Mouse (Mus musculus): ENCODE results near the gene Sbpl. TPM values are rescaled to one million over a fixed set of nuclear protein-coding genes. Genes with fewer than 3 reads are reported as not detected.
A peak's percentile ranks its signal among the peaks of the same experiment; 100 is the strongest.
"Not testable (repeated sequence)": the region's sequence is repeated elsewhere in the genome, so short reads cannot be mapped to it uniquely, and the experiment has no call there.

Gene Sbpl
- total and polyA plus RNA-seq, 3 experiments, result not detected

- peak; percentile 76 for DNase-seq
Measured at GRCm38 (mm10) chr17:23960084-23960738, 5.1 kb upstream of the Sbpl start.

- not testable (repeated sequence) for DNase-seq
Measured at GRCm38 (mm10) chr17:23950828-23951227, 4.2 kb downstream of the Sbpl start.

- DNase-seq, result no peak
Measured at GRCm38 (mm10) chr17:23949068-23949467, 6.0 kb downstream of the Sbpl start.

GRCm38 (mm10) chr17:23947486-23947885, 7.6 kb downstream of the Sbpl start:
- not testable (repeated sequence) for DNase-seq

GRCm38 (mm10) chr17:23941372-23941771, 13.7 kb downstream of the Sbpl start, which contains the start of gene Sbp:
Sbp (plus strand) TSS chr17:23941672.
- no peak for DNase-seq

GRCm38 (mm10) chr17:23931157-23931556, 23.9 kb downstream of the Sbpl start:
- DNase-seq, result no peak

- DNase-seq, result peak; percentile 76
Measured at GRCm38 (mm10) chr17:23925090-23925493, 30.0 kb downstream of the Sbpl start.

- DNase-seq, result peak; percentile 96
Measured at GRCm38 (mm10) chr17:23924531-23925007, 30.5 kb downstream of the Sbpl start.

- not testable (repeated sequence) for DNase-seq
Measured at GRCm38 (mm10) chr17:23917158-23917557, 37.9 kb downstream of the Sbpl start, which contains the start of gene Dcpp3. Dcpp3 (plus strand) TSS chr17:23917458.

Other genes starting within 250 kb of the Sbpl start
- gene 1520401A03Rik, start 232.5 kb downstream of the Sbpl start, total RNA-seq (2021), result 10 to 100 TPM in 1 of 2 experiments, 1 to 10 TPM in 1; 2.5 to 18.2 TPM
- gene 1520401A03Rik, start 232.5 kb downstream of the Sbpl start, polyA plus RNA-seq (2012; rRNA removed), result 1.8 and 2.4 TPM in 2 replicates
- 1 to 10 TPM; 2.8 to 2.9 TPM for gene Pkmyt1, start 228.9 kb downstream of the Sbpl start, total RNA-seq (2021)
- gene Pkmyt1, start 228.9 kb downstream of the Sbpl start, polyA plus RNA-seq (2012; rRNA removed), result 21.8 and 23.1 TPM in 2 replicates
- gene Paqr4, start 214.4 kb downstream of the Sbpl start, total RNA-seq (2021), result 10 to 100 TPM in 1 of 2 experiments, 1 to 10 TPM in 1; 7.6 to 17.6 TPM
- gene Paqr4, start 214.4 kb downstream of the Sbpl start, polyA plus RNA-seq (2012; rRNA removed), result 33.3 and 37.8 TPM in 2 replicates
- not detected for gene Kremen2, start 209.4 kb downstream of the Sbpl start, total RNA-seq (2021)
- 0.28 and 0.54 TPM in 2 replicates for gene Kremen2, start 209.4 kb downstream of the Sbpl start, polyA plus RNA-seq (2012; rRNA removed)
- 10 to 100 TPM; 61.8 to 85.0 TPM for gene Flywch1, start 183.7 kb downstream of the Sbpl start, total RNA-seq (2021)
- 45.8 and 49.3 TPM in 2 replicates for gene Flywch1, start 183.7 kb downstream of the Sbpl start, polyA plus RNA-seq (2012; rRNA removed)
- gene Flywch2, start 169.2 kb downstream of the Sbpl start, total RNA-seq (2021), result 1 to 10 TPM; 4.3 to 6.7 TPM
- 8.7 and 12.0 TPM in 2 replicates for gene Flywch2, start 169.2 kb downstream of the Sbpl start, polyA plus RNA-seq (2012; rRNA removed)
- 100 to 1,000 TPM; 322 to 545 TPM for gene Srrm2, start 164.7 kb downstream of the Sbpl start, total RNA-seq (2021)
- 1,031 and 1,277 TPM in 2 replicates for gene Srrm2, start 164.7 kb downstream of the Sbpl start, polyA plus RNA-seq (2012; rRNA removed)
- 100 to 1,000 TPM; 447 to 451 TPM for gene Elob, start 126.1 kb downstream of the Sbpl start, total RNA-seq (2021)
- gene Elob, start 126.1 kb downstream of the Sbpl start, polyA plus RNA-seq (2012; rRNA removed), result 513 and 552 TPM in 2 replicates
- gene Prss33, start 119.2 kb downstream of the Sbpl start, total RNA-seq (2021), result not detected
- 0.10 and 0.24 TPM in 2 replicates for gene Prss33, start 119.2 kb downstream of the Sbpl start, polyA plus RNA-seq (2012; rRNA removed)
- gene Prss32, start 111.4 kb downstream of the Sbpl start, total RNA-seq (2021), result not detected
- gene Prss32, start 111.4 kb downstream of the Sbpl start, polyA plus RNA-seq (2012; rRNA removed), result 0.06 TPM in 1 of 2 replicates, not detected in the other
- gene Prss41, start 111.1 kb downstream of the Sbpl start, total RNA-seq (2021), result under 1 TPM; 0.35 to 0.45 TPM
- 0.28 and 0.90 TPM in 2 replicates for gene Prss41, start 111.1 kb downstream of the Sbpl start, polyA plus RNA-seq (2012; rRNA removed)
- not detected for gene Prss21, start 87.2 kb downstream of the Sbpl start, total RNA-seq (2021)
- gene Prss21, start 87.2 kb downstream of the Sbpl start, polyA plus RNA-seq (2012; rRNA removed), result not detected in 2 replicates
- not detected for gene Dcpp1, start 74.4 kb downstream of the Sbpl start, total RNA-seq (2021)
- gene Dcpp1, start 74.4 kb downstream of the Sbpl start, polyA plus RNA-seq (2012; rRNA removed), result not detected in 2 replicates
- gene Dcpp2, start 74.4 kb downstream of the Sbpl start, total RNA-seq (2021), result not detected
- gene Dcpp2, start 74.4 kb downstream of the Sbpl start, polyA plus RNA-seq (2012; rRNA removed), result not detected in 2 replicates
- gene Dcpp3, start 37.8 kb downstream of the Sbpl start, total RNA-seq (2021), result not detected
- not detected in 2 replicates for gene Dcpp3, start 37.8 kb downstream of the Sbpl start, polyA plus RNA-seq (2012; rRNA removed)
- not detected for gene Sbp, start 13.6 kb downstream of the Sbpl start, total RNA-seq (2021)
- not detected in 2 replicates for gene Sbp, start 13.6 kb downstream of the Sbpl start, polyA plus RNA-seq (2012; rRNA removed)
- gene Prss30, start 25.3 kb upstream of the Sbpl start, total RNA-seq (2021), result under 1 TPM; 0.21 to 0.26 TPM
- 0.63 and 0.74 TPM in 2 replicates for gene Prss30, start 25.3 kb upstream of the Sbpl start, polyA plus RNA-seq (2012; rRNA removed)
- gene Prss22, start 42.8 kb upstream of the Sbpl start, total RNA-seq (2021), result not detected
- not detected in 2 replicates for gene Prss22, start 42.8 kb upstream of the Sbpl start, polyA plus RNA-seq (2012; rRNA removed)
- under 1 TPM; 0.24 to 0.46 TPM for gene Prss27, start 82.9 kb upstream of the Sbpl start, total RNA-seq (2021)
- gene Prss27, start 82.9 kb upstream of the Sbpl start, polyA plus RNA-seq (2012; rRNA removed), result 0.58 and 0.68 TPM in 2 replicates
- 10 to 100 TPM; 13.7 to 14.4 TPM for gene Kctd5, start 118.2 kb upstream of the Sbpl start, total RNA-seq (2021)
- gene Kctd5, start 118.2 kb upstream of the Sbpl start, polyA plus RNA-seq (2012; rRNA removed), result 13.8 and 14.7 TPM in 2 replicates
- 10 to 100 TPM; 56.4 to 62.0 TPM for gene Pdpk1, start 195.7 kb upstream of the Sbpl start, total RNA-seq (2021)
- gene Pdpk1, start 195.7 kb upstream of the Sbpl start, polyA plus RNA-seq (2012; rRNA removed), result 23.6 and 24.7 TPM in 2 replicates
- 10 to 100 TPM; 30.1 to 42.1 TPM for gene Amdhd2, start 208.5 kb upstream of the Sbpl start, total RNA-seq (2021)
- 68.4 and 71.3 TPM in 2 replicates for gene Amdhd2, start 208.5 kb upstream of the Sbpl start, polyA plus RNA-seq (2012; rRNA removed)
- 100 to 1,000 TPM; 476 to 493 TPM for gene Atp6v0c, start 214.4 kb upstream of the Sbpl start, total RNA-seq (2021)
- 1,190 and 1,565 TPM in 2 replicates for gene Atp6v0c, start 214.4 kb upstream of the Sbpl start, polyA plus RNA-seq (2012; rRNA removed)